Mouse (Mus musculus) yolk sac, embryonic 10.5 days (tissue): Measurements from ENCODE around the gene Sdr39u1.

Experiments used
- DNase-seq: peaks from one replicate; pipeline ENCODE4 v3.0.0-alpha.2; 2017; ENCODE audit warnings: low spot score

The Sdr39u1 gene

DNA sequence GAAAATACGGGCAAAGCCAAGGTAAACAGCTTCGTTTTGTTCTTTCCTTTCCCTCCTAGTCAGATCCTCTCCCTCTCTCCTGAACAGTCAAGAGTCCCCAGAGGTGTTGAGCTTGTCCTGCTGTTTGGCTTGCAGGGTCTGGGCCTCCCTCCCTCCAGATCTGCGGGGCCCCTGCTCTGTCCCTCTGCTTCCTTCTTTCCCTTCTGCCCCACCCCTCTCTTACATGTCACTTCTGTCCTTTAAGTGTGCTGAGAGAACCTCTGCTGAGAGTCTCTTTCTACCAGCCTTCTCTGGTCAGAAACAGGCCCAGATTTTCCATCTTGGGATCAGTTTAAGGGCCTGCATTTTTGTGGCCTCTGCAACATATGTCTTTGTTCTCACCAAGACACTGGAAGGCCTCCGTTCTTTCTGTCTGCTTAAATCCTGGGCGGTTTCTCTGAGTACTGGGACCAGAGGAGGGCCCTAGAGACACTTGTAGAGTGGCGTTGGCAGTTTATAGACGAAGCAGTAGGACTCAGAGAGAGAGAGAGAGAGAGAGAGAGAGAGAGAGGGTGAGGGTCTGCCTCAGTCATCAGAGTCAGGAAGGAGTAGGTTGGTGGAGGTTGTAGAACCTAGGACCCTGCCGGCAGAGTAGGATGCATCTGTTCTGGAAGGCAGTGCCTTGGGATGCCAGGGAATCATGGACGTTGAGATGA, 45.5 kb downstream of the Sdr39u1 start:
- DNase-seq: peak; percentile 50

DNA sequence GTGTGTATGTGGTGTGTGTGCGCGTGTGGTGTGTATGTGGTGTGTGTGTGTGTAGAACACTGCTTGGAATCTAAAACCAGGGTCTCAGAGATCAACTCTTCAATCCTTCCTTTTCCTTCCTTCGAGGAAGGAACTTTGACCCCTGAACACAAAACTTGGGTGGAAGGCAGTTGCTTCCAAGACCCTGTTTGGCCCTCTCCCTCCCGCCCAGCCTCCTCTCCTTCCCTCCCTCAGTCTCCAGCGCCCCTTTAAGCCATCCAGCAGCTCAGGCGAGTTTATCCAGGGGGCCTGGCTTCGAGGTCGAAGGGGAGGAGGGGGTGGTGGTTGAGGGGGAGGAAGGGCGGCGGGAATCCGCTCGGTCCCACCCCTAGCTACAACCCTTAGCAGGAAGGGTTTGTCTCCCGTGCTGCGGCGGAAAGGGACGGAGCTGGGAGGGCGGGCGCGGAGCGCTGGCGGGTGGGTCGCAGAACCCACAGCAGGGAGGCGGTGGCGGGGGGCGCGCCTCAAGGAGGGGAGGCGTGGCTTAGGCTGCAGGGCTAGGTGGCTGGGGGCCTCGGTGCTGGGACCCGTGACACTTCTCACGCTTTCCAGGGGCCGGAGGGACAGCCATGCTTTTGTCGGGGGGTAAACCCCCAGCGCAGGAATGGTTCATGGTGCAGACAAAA, 46.3 kb downstream of the Sdr39u1 start, which contains the start of gene Nynrin:
Gene Nynrin (plus strand): TSS at position 390 of the 665 bp plus-strand sequence.
- peak; percentile 97 for DNase-seq

DNA sequence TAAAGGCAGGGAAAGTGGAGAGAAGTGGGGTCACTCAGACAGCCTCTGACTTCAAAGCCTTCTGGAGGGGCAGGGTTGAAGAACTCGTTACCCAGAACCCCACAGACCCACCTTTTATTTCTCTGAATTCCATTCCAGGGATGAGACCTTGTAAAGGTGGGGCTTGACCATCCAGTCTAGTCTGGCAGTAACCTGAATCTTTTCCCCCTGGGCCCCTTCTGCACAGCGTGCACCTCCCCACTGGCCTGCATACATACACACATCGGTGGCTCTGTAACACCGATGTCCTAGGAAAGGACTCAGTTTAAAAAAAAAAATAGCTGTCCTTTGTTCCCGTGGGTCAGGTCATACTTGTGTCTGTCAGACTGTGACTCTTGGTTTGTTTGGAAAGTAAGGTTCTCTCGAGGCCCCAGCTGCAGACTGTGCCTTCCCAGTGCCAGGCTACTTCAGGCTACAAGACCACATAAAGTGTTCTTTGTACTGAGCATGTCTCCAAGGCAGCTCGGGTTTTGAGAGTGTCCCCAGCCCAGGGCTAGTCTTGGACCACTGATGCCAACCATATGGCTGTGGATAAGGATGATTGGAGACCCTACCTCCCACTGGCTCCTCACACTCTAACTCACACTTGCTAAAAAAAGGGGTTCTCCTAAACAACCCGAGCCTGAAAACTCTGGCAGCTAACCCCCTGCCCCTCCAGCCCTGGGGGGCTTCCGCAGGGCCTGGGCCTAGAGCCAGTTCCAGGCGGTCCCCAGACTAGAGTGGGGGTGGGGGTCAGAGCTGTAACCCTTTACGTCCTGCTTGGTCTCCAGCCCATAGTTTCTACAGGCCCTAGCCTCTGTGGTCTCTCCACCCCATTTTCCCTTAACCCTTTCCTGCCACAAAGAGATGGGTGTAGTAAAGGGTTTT, 47.2 kb downstream of the Sdr39u1 start:
- DNase-seq: peak; percentile 83

DNA sequence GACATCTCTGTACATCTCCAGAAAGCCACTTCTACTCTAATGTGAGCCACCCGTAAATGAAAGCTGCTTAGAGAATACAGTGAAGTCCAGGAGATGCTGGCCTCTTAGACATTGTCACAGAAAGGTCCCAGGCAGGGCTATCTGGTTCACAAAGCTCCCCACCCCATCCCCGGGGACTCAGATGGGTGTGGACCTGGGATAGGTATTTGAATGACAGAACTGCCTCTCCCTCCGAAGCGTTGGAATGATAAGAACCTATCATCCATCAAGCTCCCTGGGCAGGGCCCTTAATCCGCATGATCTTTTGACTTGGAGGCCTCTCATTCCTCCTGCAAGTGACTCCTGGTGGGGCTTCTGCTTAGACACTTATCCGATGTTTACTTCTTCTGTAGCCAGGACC, 49.2 kb downstream of the Sdr39u1 start:
- no peak for DNase-seq
